Mouse (Mus musculus): ENCODE data around the gene Pdpn.

GRCm38 (mm10) chr4:143301042-143301441 lies 1.7 kb upstream of the Pdpn start:
- TF ChIP-seq POLR2A (IDR thresholded peaks at IDR 0.05; ENCODE audit: borderline replicate concordance, extremely low read depth, low read depth, low read length) (no peak), CTCF (IDR thresholded peaks at IDR 0.05; ENCODE audit: insufficient read depth, low read length) (no peak)
